Mouse (Mus musculus): ENCODE data around the gene Tax1bp1. TPM values are rescaled to one million over a fixed set of nuclear protein-coding genes. Genes with fewer than 3 reads are reported as not detected.

Gene Tax1bp1
- total and polyA plus RNA-seq, 3 experiments = 42.2 to 61.7 (median 61.6) TPM

- in situ Hi-C loops (cut with MboI; ENCODE audit: low pct_ligation_motif_present, low pct_unique_long_range_greater_than_20kb, low sequenced_read_pairs) (no loop called here), dilution Hi-C loops (cut with MboI; ENCODE audit: extremely low pct_ligation_motif_present, extremely low pct_unique_long_range_greater_than_20kb, low sequenced_read_pairs) (no loop called here)
- Histone ChIP-seq H3K36me3 (replicated peaks in 1 of 2; ENCODE audit: control insufficient read depth in 1 of 2, insufficient read depth in 1 of 2, low read length in 1 of 2) (no peaks in the 10 kb centered on the region), H3K4me2 (ENCODE audit: insufficient read depth, low read depth, poor library complexity, severe bottlenecking) (no peak overlapping the region), H3K27me3 (replicated peaks) (no peaks in the 10 kb centered on the region), H3K4me3 (replicated peaks in 1 of 3; ENCODE audit: low read depth in 2 of 3, low read length in 2 of 3, poor library complexity in 1 of 3) (no peak overlapping the region), H3K9ac (ENCODE audit: insufficient read depth, low read depth) (no peak overlapping the region), H3K27ac (ENCODE audit: insufficient read depth, low read depth) (no peak overlapping the region), H3K4me1 (ENCODE audit: control insufficient read depth in 1 of 2, insufficient read depth in 2 of 2) (peaks cover 0 to 12% of the 10 kb centered on the region in 2 experiments; a peak in 2 of 4 replicates), H3K79me2 (replicated peaks; ENCODE audit: control insufficient read depth, extremely low read depth, insufficient read depth, poor library complexity, severe bottlenecking) (no peaks in the 10 kb centered on the region), H3K9me3 (replicated peaks; ENCODE audit: low read length) (no peaks in the 10 kb centered on the region)
- no peak for DNase-seq (ENCODE audit: extremely low read depth)
- no peak for TF ChIP-seq MEF2A (IDR thresholded peaks at IDR 0.05; ENCODE audit: borderline replicate concordance, low read depth, low read length)
- no peak for TF ChIP-seq CHD2 (IDR thresholded peaks at IDR 0.05; ENCODE audit: low read length)
- no peak for TF ChIP-seq JUND (conservative IDR thresholded peaks at IDR 0.05; ENCODE audit: low read depth, low read length)
- TF ChIP-seq SMC3 (IDR thresholded peaks at IDR 0.05; ENCODE audit: low read depth, low read length) = no peak
- no peak for TF ChIP-seq ZKSCAN1 (IDR thresholded peaks at IDR 0.05; ENCODE audit: borderline replicate concordance, low read depth, low read length)
- no peak for TF ChIP-seq ZMIZ1 (IDR thresholded peaks at IDR 0.05; ENCODE audit: low read depth, low read length)
- no peak for TF ChIP-seq USF1 (IDR thresholded peaks at IDR 0.05; ENCODE audit: low read depth, low read length)
- no peak for TF ChIP-seq POLR2AphosphoS2 (IDR thresholded peaks at IDR 0.05; ENCODE audit: low read depth, low read length)
- no peak for TF ChIP-seq CTCF (conservative IDR thresholded peaks at IDR 0.05 in 1 of 2, IDR thresholded peaks at IDR 0.05 in 1 of 2; ENCODE audit: low read depth in 2 of 2, low read length in 2 of 2)
Measured at GRCm38 (mm10) chr6:52671791-52672190, 41.7 kb upstream of the Tax1bp1 start.

DNA sequence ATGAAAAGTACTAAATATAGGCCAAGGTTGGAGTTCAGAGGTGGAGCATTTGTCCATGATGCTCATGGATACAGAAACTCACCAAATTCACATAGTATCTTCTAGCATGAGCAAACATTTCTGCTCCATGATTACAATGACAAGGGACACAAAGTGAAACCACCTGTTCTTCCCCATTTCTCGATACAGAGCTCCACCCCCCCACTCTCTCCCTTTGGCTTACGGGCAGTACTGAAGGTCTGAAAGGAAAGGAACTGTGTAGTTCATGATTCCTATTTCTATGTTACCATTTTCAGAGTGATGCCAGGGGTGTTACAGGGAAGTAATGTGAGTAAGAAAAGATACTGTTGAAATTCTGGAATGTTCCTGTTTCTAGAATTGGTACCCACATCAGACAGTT lies 41.0 kb upstream of the Tax1bp1 start:
- Histone ChIP-seq H3K9ac (ENCODE audit: insufficient read depth, low read depth) (no peak overlapping the region), H3K9me3 (replicated peaks; ENCODE audit: low read length) (no peaks in the 10 kb centered on the region), H3K27me3 (replicated peaks) (no peaks in the 10 kb centered on the region), H3K27ac (ENCODE audit: insufficient read depth, low read depth) (no peak overlapping the region), H3K79me2 (replicated peaks; ENCODE audit: control insufficient read depth, extremely low read depth, insufficient read depth, poor library complexity, severe bottlenecking) (no peaks in the 10 kb centered on the region), H3K36me3 (replicated peaks in 1 of 2; ENCODE audit: control insufficient read depth in 1 of 2, insufficient read depth in 1 of 2, low read length in 1 of 2) (no peaks in the 10 kb centered on the region), H3K4me3 (replicated peaks in 1 of 3; ENCODE audit: low read depth in 2 of 3, low read length in 2 of 3, poor library complexity in 1 of 3) (no peak overlapping the region), H3K4me1 (ENCODE audit: control insufficient read depth in 1 of 2, insufficient read depth in 2 of 2) (peaks cover 0 to 12% of the 10 kb centered on the region in 2 experiments; a peak in 2 of 4 replicates), H3K4me2 (ENCODE audit: insufficient read depth, low read depth, poor library complexity, severe bottlenecking) (peak overlapping the region; percentile 38; the same call in 1 of the 2 replicates)
- TF ChIP-seq GABPA (IDR thresholded peaks at IDR 0.05; ENCODE audit: insufficient replicate concordance, low read depth, low read length) (no peak), BHLHE40 (IDR thresholded peaks at IDR 0.05; ENCODE audit: low read depth, low read length) (no peak), TBP (conservative IDR thresholded peaks at IDR 0.05; ENCODE audit: low read depth, low read length) (no peak), EP300 (IDR thresholded peaks at IDR 0.05; ENCODE audit: low read length) (no peak), CHD2 (IDR thresholded peaks at IDR 0.05; ENCODE audit: low read length) (no peak), JUND (conservative IDR thresholded peaks at IDR 0.05; ENCODE audit: low read depth, low read length) (no peak), SMC3 (IDR thresholded peaks at IDR 0.05; ENCODE audit: low read depth, low read length) (no peak), HCFC1 (IDR thresholded peaks at IDR 0.05; ENCODE audit: low read depth, low read length) (no peak), IRF4 (IDR thresholded peaks at IDR 0.05; ENCODE audit: low read depth, low read length) (no peak), MAFK (IDR thresholded peaks at IDR 0.05; ENCODE audit: insufficient replicate concordance, low read length) (no peak), ZNF384 (IDR thresholded peaks at IDR 0.05; ENCODE audit: low read depth, low read length) (no peak), POLR2A (IDR thresholded peaks at IDR 0.05; ENCODE audit: low read depth, low read length) (no peak), USF2 (conservative IDR thresholded peaks at IDR 0.05; ENCODE audit: low read depth, low read length) (no peak)
- dilution Hi-C loops (cut with MboI; ENCODE audit: extremely low pct_ligation_motif_present, extremely low pct_unique_long_range_greater_than_20kb, low sequenced_read_pairs) = no loop called here
- in situ Hi-C loops (cut with MboI; ENCODE audit: low pct_ligation_motif_present, low pct_unique_long_range_greater_than_20kb, low sequenced_read_pairs) = no loop called here
- DNase-seq (ENCODE audit: extremely low read depth) = no peak
